Mouse (Mus musculus): ENCODE measurements around the gene Fli1.

Fli1 gene

GRCm38 (mm10) chr9:32503423-32503822 lies 39.2 kb downstream of the Fli1 start:
- no peak for DNase-seq (ENCODE audit: low read depth in 2 of 2, low spot score in 2 of 2)

DNA sequence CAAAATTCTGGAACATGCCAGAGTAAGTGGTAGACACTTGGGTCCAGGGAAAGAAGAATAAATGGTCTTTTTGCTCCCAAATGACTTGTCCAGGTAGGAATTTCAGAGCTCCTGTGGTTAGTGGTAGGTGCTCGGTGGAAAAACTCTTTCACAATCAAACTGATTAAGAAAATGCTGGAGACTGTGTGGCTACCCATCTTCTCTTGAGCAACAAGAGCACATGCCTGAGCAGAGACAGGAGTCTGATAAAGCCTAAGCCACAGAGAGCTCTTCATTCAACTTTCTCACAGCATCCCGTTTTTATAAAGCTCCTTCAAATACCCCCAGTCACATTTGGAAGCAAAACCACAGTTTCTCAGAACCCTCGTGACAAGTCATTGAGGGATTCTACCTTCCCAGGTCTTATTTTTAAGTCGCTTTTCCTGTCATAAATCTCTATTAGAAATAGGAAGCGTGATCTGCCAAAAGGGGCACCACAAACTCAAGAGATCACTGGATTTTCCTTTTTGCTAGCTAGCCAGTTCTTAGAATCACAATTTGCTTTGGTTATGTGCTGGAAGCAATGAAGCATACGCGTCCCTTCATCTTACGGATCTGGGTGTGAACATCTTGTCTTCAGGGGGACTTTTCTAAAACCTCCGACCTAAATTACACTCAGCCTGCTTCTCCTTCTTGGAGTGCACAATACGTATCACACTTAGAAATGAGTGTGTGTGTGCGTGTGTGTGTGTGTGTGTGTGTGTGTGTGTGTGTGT lies 40.2 kb downstream of the Fli1 start:
- DNase-seq (ENCODE audit: low read depth in 2 of 2, low spot score in 2 of 2): no peak

GRCm38 (mm10) chr9:32500886-32501285 lies 41.8 kb downstream of the Fli1 start:
- DNase-seq (ENCODE audit: low read depth in 2 of 2, low spot score in 2 of 2): no peak

- peak in 1 of 2 experiments; percentile 59 for DNase-seq (ENCODE audit: low read depth in 2 of 2, low spot score in 2 of 2)
Observed at GRCm38 (mm10) chr9:32500063-32500462, 42.6 kb downstream of the Fli1 start.

DNA sequence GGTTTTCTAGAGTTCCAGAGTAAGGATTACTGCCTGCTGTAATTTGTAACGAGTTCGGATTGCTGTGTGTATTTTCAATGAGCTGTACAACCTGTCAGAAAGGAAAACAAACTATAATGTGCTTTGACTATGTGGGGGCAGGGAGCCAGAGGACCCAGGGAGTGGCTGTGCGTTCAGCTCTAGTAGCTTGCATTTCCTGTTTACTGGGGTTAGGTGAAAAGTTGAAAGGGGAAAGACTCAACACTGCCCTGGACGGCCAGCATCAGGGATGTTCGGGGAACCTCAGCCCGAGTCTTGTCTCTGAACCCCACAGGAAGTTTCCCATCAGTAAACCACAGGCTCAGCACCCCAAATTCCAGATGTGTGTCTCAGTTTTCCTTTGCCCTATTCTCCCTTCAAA lies 43.2 kb downstream of the Fli1 start:
- peak; percentile 51 to 71 for DNase-seq (ENCODE audit: low read depth in 2 of 2, low spot score in 2 of 2)

DNA sequence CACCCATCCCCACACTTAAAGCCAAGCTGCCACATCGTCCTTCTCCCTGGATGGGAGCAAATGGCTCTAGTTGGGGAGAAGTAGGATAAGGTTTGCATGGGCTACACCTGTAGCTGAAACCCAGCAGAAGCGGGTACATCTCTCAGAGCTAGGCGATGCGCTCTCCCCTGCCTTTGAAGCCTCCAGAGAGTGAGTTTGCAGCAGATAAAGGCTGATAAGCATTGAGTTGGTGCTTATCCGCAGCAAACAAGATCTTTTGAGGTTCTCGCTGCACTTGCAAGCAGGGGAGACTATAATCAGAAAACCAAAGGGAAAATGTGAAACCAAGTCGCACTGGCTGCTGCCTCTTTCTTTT lies 47.0 kb downstream of the Fli1 start:
- DNase-seq (ENCODE audit: low read depth in 2 of 2, low spot score in 2 of 2): peak; percentile 53 to 60

DNA sequence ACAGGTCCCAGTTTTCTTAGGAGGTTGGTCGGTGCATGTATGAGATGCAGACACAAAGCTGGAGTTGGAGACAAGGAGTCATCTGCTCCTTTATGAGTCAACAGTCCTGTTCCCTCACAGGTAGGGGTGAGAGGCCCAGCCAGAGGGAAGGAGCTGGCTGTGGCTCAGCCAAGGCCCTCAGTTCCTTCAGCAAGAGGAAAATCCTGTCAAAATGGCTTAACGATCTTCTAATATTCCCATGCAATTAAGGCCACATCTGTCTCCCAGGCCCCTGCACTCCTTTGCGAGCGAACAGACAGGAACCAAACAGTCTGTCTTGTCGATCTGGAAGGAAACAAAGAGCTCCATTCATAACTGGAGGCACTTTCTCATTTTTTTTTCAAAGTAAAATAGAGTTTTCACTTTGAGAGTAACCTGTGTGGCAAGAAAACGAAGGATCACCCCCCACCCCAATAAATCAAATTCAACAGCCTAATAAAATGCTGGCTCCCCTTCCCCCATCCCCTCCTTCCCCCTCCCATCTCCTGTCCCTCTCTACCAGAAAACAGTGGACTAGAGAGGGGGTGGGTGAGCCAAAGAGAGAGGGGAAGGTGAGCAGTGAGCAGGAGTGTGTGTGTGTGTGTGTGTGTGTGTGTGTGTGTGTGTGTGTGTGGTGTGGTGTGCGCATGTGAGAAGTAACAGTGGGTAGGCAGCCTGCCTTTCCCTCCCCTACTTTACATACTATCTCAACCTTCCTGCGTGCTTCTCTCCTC lies 47.6 kb downstream of the Fli1 start:
- no peak for DNase-seq (ENCODE audit: low read depth in 2 of 2, low spot score in 2 of 2)

- DNase-seq (ENCODE audit: low read depth in 2 of 2, low spot score in 2 of 2): no peak
Observed at GRCm38 (mm10) chr9:32493588-32494423, 48.9 kb downstream of the Fli1 start.

GRCm38 (mm10) chr9:32492753-32493152 lies 49.9 kb downstream of the Fli1 start:
- no peak for DNase-seq (ENCODE audit: low read depth in 2 of 2, low spot score in 2 of 2)

GRCm38 (mm10) chr9:32491484-32491883 lies 51.2 kb downstream of the Fli1 start:
- DNase-seq (ENCODE audit: low read depth in 2 of 2, low spot score in 2 of 2): no peak

- no peak for DNase-seq (ENCODE audit: low read depth in 2 of 2, low spot score in 2 of 2)
Observed at GRCm38 (mm10) chr9:32489794-32490358, 52.8 kb downstream of the Fli1 start.

- DNase-seq (ENCODE audit: low read depth in 2 of 2, low spot score in 2 of 2): no peak
Observed at GRCm38 (mm10) chr9:32489315-32489714, 53.3 kb downstream of the Fli1 start.

- no peak for DNase-seq (ENCODE audit: low read depth in 2 of 2, low spot score in 2 of 2)
Observed at GRCm38 (mm10) chr9:32488627-32489026, 54.0 kb downstream of the Fli1 start.

DNA sequence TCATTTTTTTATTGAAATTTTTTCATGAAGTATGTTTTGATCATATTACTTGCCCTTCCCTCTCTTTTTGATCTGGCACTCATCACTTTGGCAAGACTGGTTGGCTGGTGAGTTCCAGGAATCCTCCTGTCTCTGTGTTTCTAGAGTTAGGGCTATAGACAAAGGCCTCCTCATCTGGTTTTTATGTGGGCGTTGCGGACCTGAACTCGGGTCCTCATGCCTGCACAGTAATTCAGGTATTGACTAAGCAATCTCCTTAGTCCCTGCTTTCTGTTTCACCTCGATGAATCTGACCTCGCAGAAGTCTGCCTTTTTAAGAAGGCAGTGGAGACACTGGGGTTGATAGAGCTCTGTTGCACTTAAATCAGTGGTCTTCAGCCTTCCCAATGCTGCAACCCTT lies 54.8 kb downstream of the Fli1 start:
- no peak for DNase-seq (ENCODE audit: low read depth in 2 of 2, low spot score in 2 of 2)

DNA sequence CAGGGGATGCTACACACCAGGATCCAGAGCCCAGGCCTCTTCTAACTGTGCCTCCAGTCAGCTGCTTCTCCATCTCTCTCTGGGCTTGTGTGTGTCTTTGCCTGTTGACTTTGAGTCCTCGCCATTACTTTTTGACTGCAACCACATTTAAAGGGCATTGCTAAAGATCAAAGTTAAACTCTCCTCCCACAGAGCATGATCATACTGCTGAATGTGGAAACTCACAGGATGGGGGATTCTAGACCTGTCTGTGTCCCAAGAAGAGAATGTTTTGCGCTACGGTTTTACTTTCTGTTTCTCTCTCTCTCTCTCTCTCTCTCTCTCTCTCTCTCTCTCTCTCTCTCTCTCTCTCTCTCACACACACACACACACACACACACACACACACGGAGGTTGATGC lies 55.3 kb downstream of the Fli1 start:
- peak; percentile 39 to 44 for DNase-seq (ENCODE audit: low read depth in 2 of 2, low spot score in 2 of 2)

- DNase-seq (ENCODE audit: low read depth in 2 of 2, low spot score in 2 of 2): no peak
Observed at GRCm38 (mm10) chr9:32480418-32480817, 62.2 kb downstream of the Fli1 start.

DNA sequence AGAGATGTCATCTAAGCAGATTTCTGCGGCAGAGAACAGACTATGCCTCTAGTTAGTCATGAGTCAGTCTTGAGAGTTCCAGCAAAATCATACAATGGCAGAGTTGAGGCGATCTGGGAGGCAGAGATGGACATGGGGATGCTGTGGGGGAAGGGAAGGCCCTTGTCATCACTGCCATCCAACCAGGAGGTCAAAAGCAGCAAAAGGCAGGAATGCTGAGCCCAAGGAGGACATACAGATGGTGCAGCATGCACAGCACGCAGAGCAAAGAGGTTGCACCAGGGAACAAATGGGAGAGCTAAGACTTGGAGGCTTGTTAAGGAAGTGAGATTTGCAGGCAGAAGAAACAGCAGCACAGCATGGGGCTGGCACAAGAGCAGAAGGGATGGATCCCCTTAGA lies 63.9 kb downstream of the Fli1 start:
- no peak for DNase-seq (ENCODE audit: low read depth in 2 of 2, low spot score in 2 of 2)

- DNase-seq (ENCODE audit: low read depth in 2 of 2, low spot score in 2 of 2): no peak
Observed at GRCm38 (mm10) chr9:32478087-32478486, 64.6 kb downstream of the Fli1 start.

DNA sequence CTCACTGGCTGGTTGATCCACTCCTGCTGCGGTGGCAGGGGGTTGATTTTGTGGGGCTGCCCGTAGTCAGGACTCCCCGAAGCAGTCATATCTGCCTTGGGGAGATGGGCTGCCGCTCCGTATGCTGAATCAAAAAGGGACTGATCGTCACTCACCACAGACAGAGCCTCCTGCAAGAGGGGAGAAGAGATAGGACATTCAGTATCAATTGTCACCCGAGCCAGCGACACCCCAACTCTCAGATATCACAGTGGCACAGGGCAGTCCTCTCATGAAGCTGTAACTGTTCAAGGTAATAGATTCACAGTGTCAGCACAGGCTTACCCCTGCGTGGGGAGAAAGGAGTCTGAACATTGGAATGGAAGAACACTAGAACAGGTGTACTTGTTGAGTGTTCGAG lies 66.1 kb downstream of the Fli1 start:
- DNase-seq (ENCODE audit: low read depth in 2 of 2, low spot score in 2 of 2): no peak

- DNase-seq (ENCODE audit: low read depth in 2 of 2, low spot score in 2 of 2): no peak
Observed at GRCm38 (mm10) chr9:32474621-32475390, 67.9 kb downstream of the Fli1 start.

GRCm38 (mm10) chr9:32472346-32472745 lies 70.3 kb downstream of the Fli1 start:
- no peak for DNase-seq (ENCODE audit: low read depth in 2 of 2, low spot score in 2 of 2)
